Mouse (Mus musculus): ENCODE data around the gene Tfap4. TPM values are rescaled to one million over a fixed set of nuclear protein-coding genes. Genes with fewer than 3 reads are reported as not detected.
"Not testable (repeated sequence)": the region's sequence is repeated elsewhere in the genome, so short reads cannot be mapped to it uniquely, and the experiment has no call there.

Tfap4 gene
- polyA plus RNA-seq, 1 experiment from 2014 or later, result 15.5 TPM

DNA sequence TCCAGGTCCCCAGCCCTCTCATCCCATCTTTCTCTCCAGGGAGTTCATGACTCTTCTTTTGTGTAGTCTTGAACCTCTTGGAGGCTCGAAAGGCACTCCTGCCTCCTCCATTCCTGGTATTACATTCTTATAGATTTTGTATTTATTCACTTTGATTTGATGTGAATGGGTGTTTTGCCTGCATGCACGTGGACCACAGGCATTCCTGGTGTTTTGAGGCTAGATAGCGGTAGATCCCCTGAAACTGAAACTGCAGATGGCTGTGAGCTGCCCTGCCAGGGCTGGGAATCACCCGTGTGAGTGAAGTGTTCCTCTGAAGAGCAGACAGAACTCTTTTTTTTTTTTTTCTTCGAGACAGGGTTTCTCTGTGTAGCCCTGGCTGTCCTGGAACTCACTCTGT is 24.8 kb upstream of the Tfap4 start:
- no peak for ATAC-seq (ENCODE audit: low read depth)
- 59% methylated on average over 5 of the region's 5 CpGs for WGBS

DNA sequence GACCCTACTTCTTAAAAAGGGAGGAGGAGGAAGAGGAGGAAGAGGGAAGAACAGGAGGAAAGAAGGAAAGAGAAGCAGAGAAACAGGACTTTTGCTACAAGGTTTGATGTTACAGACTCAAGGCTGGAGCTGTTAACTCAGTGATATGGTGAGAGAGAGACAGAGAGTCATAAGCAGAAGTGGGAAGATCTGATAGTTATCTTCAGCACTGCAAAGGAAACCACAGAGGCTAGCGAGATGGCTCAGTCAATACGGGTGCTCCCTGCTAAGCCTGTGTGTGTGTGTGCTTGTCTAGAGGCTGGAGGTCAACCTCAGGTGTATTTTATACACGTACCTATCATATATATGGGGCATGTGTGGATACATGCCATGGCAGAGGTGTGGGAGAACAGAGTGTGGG is 24.2 kb upstream of the Tfap4 start:
- peaks cover 17% of the 10 kb centered on the region for H3K4me1 ChIP-seq (replicated peaks; ENCODE audit: control insufficient read depth, insufficient read depth, low read length)
- 77% methylated on average over 3 of the region's 3 CpGs for WGBS
- no peaks in the 10 kb centered on the region for H3K9me3 ChIP-seq (ENCODE audit: control insufficient read depth, low read length)
- no peaks in the 10 kb centered on the region for H3K27me3 ChIP-seq (ENCODE audit: control insufficient read depth, insufficient read depth, low read depth, low read length)
- H3K4me3 ChIP-seq (ENCODE audit: low read length), result no peak overlapping the region
- H3K4me2 ChIP-seq (ENCODE audit: low read depth, low read length), result no peak overlapping the region
- no peak overlapping the region for H3K9ac ChIP-seq (ENCODE audit: low read length)
- H3K36me3 ChIP-seq (ENCODE audit: control insufficient read depth, insufficient read depth, low read length), result no peaks in the 10 kb centered on the region
- H3K27ac ChIP-seq (ENCODE audit: low read length), result no peak overlapping the region
- no peak for ATAC-seq (ENCODE audit: low read depth)

More for the DNA sequence above, 24.8 kb upstream of the Tfap4 start:
- Histone ChIP-seq H3K27ac (ENCODE audit: low read length) (no peak overlapping the region), H3K9me3 (ENCODE audit: control insufficient read depth, low read length) (no peaks in the 10 kb centered on the region), H3K27me3 (ENCODE audit: control insufficient read depth, insufficient read depth, low read depth, low read length) (no peaks in the 10 kb centered on the region), H3K4me1 (replicated peaks; ENCODE audit: control insufficient read depth, insufficient read depth, low read length) (peaks cover 17% of the 10 kb centered on the region), H3K4me2 (ENCODE audit: low read depth, low read length) (no peak overlapping the region), H3K36me3 (ENCODE audit: control insufficient read depth, insufficient read depth, low read length) (no peaks in the 10 kb centered on the region; the same call in 1 of the 2 replicates), H3K4me3 (ENCODE audit: low read length) (no peak overlapping the region), H3K9ac (ENCODE audit: low read length) (no peak overlapping the region)

- not testable (repeated sequence) for H3K27me3 ChIP-seq (ENCODE audit: control insufficient read depth, insufficient read depth, low read depth, low read length); H3K4me1 ChIP-seq (replicated peaks; ENCODE audit: control insufficient read depth, insufficient read depth, low read length); ATAC-seq (ENCODE audit: low read depth); H3K36me3 ChIP-seq (ENCODE audit: control insufficient read depth, insufficient read depth, low read length); H3K9me3 ChIP-seq (ENCODE audit: control insufficient read depth, low read length); H3K9ac ChIP-seq (ENCODE audit: low read length); H3K4me3 ChIP-seq (ENCODE audit: low read length); H3K4me2 ChIP-seq (ENCODE audit: low read depth, low read length); H3K27ac ChIP-seq (ENCODE audit: low read length)
- 87% methylated on average over 3 of the region's 4 CpGs for WGBS
These were observed 21.5 kb upstream of the Tfap4 start for GRCm38 (mm10) chr16:4581179-4581578.

DNA sequence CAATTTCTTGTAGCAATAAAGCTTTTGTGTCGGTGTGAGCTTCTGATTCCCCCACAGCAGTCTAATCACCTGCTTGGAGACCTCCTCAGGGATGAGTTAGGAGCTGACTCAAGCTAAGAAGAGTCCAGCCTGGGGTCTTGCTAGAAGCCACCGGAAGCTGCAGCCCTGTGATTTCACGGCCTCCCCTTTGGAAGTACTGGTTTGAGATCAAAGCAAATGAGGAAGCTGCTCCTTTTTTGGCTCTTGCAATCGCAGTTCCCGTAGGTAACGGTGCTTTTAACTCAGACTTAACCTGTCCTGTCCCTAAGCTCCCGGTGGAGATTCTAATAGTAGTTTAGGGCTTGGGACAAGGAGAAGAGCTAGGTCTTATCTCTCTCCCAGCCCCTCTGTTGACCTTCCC is 19.0 kb upstream of the Tfap4 start:
- Histone ChIP-seq H3K9me3 (ENCODE audit: control insufficient read depth, low read length) (no peaks in the 10 kb centered on the region), H3K27me3 (ENCODE audit: control insufficient read depth, insufficient read depth, low read depth, low read length) (no peaks in the 10 kb centered on the region), H3K27ac (ENCODE audit: low read length) (no peak overlapping the region), H3K9ac (ENCODE audit: low read length) (no peak overlapping the region), H3K36me3 (ENCODE audit: control insufficient read depth, insufficient read depth, low read length) (no peaks in the 10 kb centered on the region), H3K4me3 (ENCODE audit: low read length) (no peak overlapping the region), H3K4me2 (ENCODE audit: low read depth, low read length) (no peak overlapping the region), H3K4me1 (replicated peaks; ENCODE audit: control insufficient read depth, insufficient read depth, low read length) (no peaks in the 10 kb centered on the region)
- no peak for ATAC-seq (ENCODE audit: low read depth)
- WGBS, result 44% methylated on average over 7 of the region's 7 CpGs

DNA sequence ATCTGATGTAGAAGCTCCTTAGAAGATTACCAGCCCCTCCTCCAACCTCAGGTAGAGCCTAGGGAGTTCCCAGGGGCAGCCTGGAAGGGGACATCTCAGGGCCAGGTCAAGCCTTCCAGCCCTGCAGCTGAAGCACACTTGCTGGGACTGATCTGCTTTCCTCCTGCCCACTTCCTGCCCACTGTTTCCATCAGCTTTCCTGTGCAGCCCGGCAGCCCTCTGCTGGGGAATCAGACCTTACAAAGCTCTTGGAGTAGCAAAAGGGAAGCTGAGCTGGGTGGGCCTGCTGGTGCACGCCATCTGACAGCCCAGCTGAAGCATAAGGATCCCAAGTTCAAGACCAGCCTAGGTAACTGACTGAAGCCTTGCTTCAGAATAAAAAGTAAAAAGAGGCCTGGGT is 17.2 kb upstream of the Tfap4 start:
- no peak for ATAC-seq (ENCODE audit: low read depth)
- 38% methylated on average over 2 of the region's 2 CpGs for WGBS
- H3K36me3 ChIP-seq (ENCODE audit: control insufficient read depth, insufficient read depth, low read length), result no peaks in the 10 kb centered on the region

DNA sequence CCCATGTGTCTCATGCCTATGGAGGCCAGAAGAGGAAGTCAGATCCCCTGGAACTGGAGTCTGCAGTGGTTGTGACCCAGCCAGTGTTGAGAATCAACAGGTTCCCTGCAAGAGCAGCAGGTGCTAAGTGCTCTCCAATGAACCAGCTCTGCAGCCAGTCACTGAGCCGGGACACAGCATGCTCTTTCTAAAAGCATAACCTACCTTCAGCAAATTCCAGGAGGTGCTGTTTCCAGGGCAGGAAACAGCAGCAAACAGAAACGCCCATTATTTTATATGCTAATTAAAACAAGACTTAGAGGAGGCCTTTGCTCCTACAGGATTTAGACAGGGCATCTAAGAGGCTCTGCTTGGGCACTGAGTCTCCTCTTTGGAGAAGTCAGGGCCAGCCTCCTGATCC is 16.4 kb upstream of the Tfap4 start:
- H3K4me2 ChIP-seq (ENCODE audit: low read depth, low read length), result no peak overlapping the region
- no peak for ATAC-seq (ENCODE audit: low read depth)
- no peak overlapping the region for H3K27ac ChIP-seq (ENCODE audit: low read length)
- no peaks in the 10 kb centered on the region for H3K27me3 ChIP-seq (ENCODE audit: control insufficient read depth, insufficient read depth, low read depth, low read length)
- peaks cover 2% of the 10 kb centered on the region; the same call in 1 of the 2 replicates for H3K4me1 ChIP-seq (replicated peaks; ENCODE audit: control insufficient read depth, insufficient read depth, low read length)
- H3K9ac ChIP-seq (ENCODE audit: low read length), result no peak overlapping the region
- 43% methylated on average over 2 of the region's 2 CpGs for WGBS
- H3K9me3 ChIP-seq (ENCODE audit: control insufficient read depth, low read length), result no peaks in the 10 kb centered on the region
- no peak overlapping the region for H3K4me3 ChIP-seq (ENCODE audit: low read length)
- no peaks in the 10 kb centered on the region for H3K36me3 ChIP-seq (ENCODE audit: control insufficient read depth, insufficient read depth, low read length)

More for the DNA sequence above, 17.2 kb upstream of the Tfap4 start:
- no peak overlapping the region for H3K4me2 ChIP-seq (ENCODE audit: low read depth, low read length)
- no peaks in the 10 kb centered on the region for H3K4me1 ChIP-seq (replicated peaks; ENCODE audit: control insufficient read depth, insufficient read depth, low read length)
- H3K9ac ChIP-seq (ENCODE audit: low read length), result no peak overlapping the region
- H3K27ac ChIP-seq (ENCODE audit: low read length), result no peak overlapping the region
- H3K4me3 ChIP-seq (ENCODE audit: low read length), result no peak overlapping the region
- H3K9me3 ChIP-seq (ENCODE audit: control insufficient read depth, low read length), result no peaks in the 10 kb centered on the region
- no peaks in the 10 kb centered on the region for H3K27me3 ChIP-seq (ENCODE audit: control insufficient read depth, insufficient read depth, low read depth, low read length)

- peak; percentile 36; the same call in 1 of the 2 replicates for ATAC-seq (ENCODE audit: low read depth)
- 47% methylated on average over 4 of the region's 4 CpGs for WGBS
- no peak overlapping the region for H3K4me3 ChIP-seq (ENCODE audit: low read length)
- H3K4me1 ChIP-seq (replicated peaks; ENCODE audit: control insufficient read depth, insufficient read depth, low read length), result peaks cover 6% of the 10 kb centered on the region
- no peak overlapping the region for H3K4me2 ChIP-seq (ENCODE audit: low read depth, low read length)
- no peak overlapping the region for H3K27ac ChIP-seq (ENCODE audit: low read length)
- no peaks in the 10 kb centered on the region for H3K36me3 ChIP-seq (ENCODE audit: control insufficient read depth, insufficient read depth, low read length)
- no peaks in the 10 kb centered on the region for H3K27me3 ChIP-seq (ENCODE audit: control insufficient read depth, insufficient read depth, low read depth, low read length)
- H3K9me3 ChIP-seq (ENCODE audit: control insufficient read depth, low read length), result no peaks in the 10 kb centered on the region
- H3K9ac ChIP-seq (ENCODE audit: low read length), result no peak overlapping the region
These were observed 11.1 kb upstream of the Tfap4 start for GRCm38 (mm10) chr16:4570737-4571136.

- no peak overlapping the region for H3K4me3 ChIP-seq (ENCODE audit: low read length)
- H3K36me3 ChIP-seq (ENCODE audit: control insufficient read depth, insufficient read depth, low read length), result no peaks in the 10 kb centered on the region
- peak; percentile 65 for ATAC-seq (ENCODE audit: low read depth)
- 14% methylated on average over 4 of the region's 4 CpGs for WGBS
- H3K9me3 ChIP-seq (ENCODE audit: control insufficient read depth, low read length), result no peaks in the 10 kb centered on the region
- H3K27me3 ChIP-seq (ENCODE audit: control insufficient read depth, insufficient read depth, low read depth, low read length), result no peaks in the 10 kb centered on the region
- H3K4me2 ChIP-seq (ENCODE audit: low read depth, low read length), result no peak overlapping the region
- H3K4me1 ChIP-seq (replicated peaks; ENCODE audit: control insufficient read depth, insufficient read depth, low read length), result peaks cover 6% of the 10 kb centered on the region
- H3K9ac ChIP-seq (ENCODE audit: low read length), result no peak overlapping the region
- H3K27ac ChIP-seq (ENCODE audit: low read length), result no peak overlapping the region
These were observed 8.3 kb upstream of the Tfap4 start for GRCm38 (mm10) chr16:4567912-4568311.

DNA sequence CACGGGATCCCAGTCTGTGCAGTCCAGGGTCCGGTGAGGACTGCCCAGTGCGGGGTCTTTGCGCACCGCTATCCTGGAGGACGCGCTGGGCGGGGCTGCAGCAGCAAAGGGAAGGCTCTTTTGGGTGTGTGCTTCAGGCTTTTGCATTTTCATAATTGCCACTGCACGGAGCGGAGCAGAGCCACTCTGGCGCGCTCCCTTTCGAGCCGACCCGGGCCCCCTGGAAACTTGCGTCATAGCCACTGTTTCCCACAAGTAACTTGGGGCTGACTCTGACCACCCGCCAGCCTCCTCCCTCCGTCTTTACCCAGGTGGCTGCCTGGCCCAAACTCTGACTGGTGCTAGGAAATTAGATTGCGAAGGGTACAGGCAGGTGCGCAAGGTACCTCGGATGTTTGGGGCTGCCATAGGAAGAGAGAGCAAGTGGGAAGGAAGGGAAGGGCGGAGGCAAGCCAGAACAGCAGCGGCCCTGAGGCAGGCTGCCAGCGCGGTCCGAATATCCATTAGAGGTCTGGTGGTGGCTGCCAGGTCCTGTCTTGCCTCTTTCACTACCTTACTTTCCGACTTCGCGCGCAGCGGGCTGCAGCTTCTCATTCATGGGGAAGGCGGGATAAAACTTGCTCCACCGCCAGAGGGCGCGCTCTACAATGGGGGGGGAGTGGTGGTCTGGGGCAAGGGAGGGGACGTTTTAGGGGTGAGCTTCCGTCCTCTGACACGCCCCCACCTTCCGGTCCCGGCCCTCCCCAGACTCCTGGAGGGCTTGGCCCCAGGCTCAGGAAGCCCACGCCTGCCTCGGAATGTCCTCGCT is 695 bp upstream of the Tfap4 start:
- H3K36me3 ChIP-seq (ENCODE audit: control insufficient read depth, insufficient read depth, low read length), result no peaks in the 10 kb centered on the region
- WGBS, result under 1% methylated on average over 41 of the region's 43 CpGs
- peak overlapping the region; percentile 76 for H3K9ac ChIP-seq (ENCODE audit: low read length)
- H3K4me1 ChIP-seq (replicated peaks; ENCODE audit: control insufficient read depth, insufficient read depth, low read length), result peaks cover 15% of the 10 kb centered on the region
- H3K4me3 ChIP-seq (ENCODE audit: low read length), result peak overlapping the region; percentile 69
- no peaks in the 10 kb centered on the region for H3K9me3 ChIP-seq (ENCODE audit: control insufficient read depth, low read length)
- no peaks in the 10 kb centered on the region for H3K27me3 ChIP-seq (ENCODE audit: control insufficient read depth, insufficient read depth, low read depth, low read length)
- peak overlapping the region; percentile 68 for H3K4me2 ChIP-seq (ENCODE audit: low read depth, low read length)
- H3K27ac ChIP-seq (ENCODE audit: low read length), result peak overlapping the region; percentile 88
- ATAC-seq (ENCODE audit: low read depth), result peak; percentile 59
